Mouse (Mus musculus): ENCODE data around the gene Appbp2. TPM values are rescaled to one million over a fixed set of nuclear protein-coding genes. Genes with fewer than 3 reads are reported as not detected.

The Appbp2 gene
- polyA plus RNA-seq (2017; shearing (Covaris generic)): 10 to 100 TPM; 14.7 to 16.9 (median 16.3) TPM

DNA sequence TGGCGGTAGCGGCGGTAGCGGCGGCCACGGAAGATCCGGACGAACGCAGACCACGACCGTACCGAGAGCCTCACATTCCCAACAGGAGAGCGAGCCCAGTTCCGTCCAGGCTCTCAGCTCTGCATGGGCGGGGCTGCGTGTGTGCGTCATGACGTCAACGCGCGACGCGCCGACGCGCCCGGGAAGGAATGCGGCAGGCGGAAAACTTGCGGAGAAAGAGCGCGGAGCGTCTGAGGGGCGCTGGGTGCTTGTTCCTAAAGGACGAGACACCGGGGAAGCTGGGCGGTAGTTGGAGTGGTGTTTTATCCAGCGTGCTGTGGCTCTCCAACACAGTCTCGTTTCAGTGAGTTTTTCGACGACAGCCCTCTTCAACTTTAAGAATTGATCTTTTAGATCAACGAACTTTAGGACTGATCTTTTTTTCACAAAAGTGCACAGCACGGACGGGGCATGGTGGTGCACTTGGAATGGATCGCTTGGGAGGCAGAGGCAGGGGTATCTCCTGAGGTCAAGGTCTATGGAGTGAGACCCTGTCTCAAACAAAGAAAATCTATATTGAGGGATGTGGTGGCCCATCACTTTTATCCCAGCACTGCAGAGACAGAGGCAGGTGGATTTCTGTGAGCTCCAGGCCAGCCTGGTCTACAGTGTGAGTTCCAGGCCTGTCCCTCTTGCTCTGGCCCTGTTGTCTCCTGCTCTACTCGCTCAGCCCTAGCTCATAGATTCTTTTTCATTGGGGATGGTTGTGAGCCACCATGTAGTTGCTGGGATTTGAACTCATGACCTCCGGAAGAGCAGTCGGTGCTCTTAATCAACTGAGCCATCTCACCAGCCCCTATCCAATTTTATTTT, at the start of gene Appbp2:
TSS of gene Appbp2 (minus strand) at position 141 of the 852 bp plus-strand sequence.
- ATAC-seq: peak; percentile 85

DNA sequence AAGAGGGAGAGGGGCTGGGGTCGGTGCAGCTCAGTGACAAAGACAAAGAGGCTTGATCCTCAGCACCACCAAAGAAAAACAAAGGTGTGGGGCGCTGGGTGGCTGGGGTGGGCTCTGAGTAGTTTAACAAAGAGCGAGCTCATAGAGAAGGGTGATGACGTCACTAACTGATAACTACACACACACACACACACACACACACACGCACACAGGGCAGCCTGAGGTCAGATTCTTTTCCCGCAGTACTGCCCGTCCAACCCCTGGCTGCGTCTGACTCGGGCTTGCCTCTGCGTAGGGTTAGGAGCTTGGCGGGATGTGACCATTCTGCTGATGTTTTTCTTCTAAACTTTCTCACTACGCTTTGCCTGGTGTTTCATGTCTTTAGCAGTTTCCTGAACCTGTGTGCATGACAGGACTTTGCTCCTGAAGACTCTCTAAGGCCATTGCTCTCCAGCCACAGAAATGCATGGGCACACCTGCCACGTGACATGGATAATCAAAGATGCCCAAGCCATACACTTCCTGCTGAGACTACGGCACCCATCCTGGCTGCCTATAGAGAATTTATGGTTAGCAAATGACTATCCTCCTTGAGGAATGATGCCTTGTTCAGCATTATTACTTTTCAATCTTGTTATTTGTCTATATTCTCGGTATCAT, 46.4 kb upstream of the Appbp2 start:
- ATAC-seq: no peak

DNA sequence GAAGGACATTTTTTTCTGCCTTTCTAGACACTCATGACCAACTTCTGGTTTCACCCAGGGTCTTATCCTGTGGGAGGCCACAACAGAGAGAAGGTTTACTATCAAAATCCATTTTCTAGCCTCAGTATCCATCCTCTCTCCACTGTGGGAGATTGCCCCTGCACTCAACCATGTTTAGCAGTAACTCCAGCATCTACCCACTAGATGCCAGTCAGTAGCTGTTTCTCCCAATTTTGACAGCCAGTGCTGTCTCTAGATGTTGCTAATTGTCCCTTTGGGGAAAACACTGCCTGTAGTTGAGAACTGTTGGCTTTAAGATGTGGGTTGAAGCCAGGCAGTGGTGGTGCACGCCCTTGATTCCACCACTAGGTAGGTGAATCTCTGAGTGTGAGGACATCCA, 43.2 kb upstream of the Appbp2 start:
- ATAC-seq: no peak

DNA sequence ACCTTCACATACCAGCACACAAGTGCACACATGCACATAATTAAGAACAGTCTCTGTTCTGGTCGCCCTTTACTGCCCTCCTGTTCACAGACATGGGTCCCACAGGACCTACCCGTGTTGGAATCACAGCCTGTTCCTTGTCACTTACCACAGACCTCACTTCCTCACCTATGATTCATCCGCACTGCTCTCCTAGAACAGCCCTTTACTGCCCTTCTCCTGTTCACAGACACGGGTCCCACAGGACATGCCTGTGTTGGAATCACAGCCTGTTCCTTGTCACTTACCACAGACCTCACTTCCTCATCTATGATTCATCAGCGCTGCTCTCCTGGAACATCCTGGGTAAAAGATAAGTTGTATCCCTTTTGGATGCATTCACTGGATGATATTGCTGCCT, 42.7 kb upstream of the Appbp2 start:
- no peak for ATAC-seq

DNA sequence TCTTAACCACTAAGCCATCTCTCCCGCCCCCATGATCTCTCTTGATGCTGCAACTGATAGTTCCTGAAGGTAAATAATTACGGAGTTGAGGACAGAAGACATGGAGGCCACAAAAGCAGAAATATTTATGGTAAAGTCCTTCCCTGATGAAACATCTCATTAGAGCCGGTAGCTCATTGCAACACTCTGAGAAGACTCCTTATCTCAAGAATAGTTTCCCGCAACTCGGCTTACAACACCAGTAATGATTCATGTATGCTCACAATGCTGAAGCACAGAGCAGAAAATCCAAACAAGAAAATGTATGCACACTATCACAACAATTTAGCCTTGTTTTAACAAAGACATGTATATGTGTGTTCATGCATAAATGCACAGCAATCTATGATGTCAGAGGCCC, 40.2 kb upstream of the Appbp2 start:
- ATAC-seq: no peak

DNA sequence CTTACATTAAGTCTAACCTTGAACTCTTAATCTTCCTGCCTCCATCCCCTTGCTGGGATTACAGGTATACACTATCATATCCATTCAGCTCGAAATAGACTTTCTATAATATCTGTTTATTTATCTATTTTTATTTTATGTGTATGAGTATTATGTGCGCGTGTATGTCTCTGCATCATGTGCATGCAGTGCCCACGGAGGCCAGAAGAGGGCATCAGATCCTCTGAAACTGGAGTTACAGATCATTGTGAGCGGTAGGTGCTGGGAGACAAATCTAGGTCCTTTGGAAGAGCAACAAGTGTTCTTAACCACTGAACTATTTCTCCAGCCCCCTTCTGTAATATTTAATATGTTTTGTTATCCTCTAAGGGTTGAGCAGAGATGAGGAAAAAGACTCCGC, 38.4 kb upstream of the Appbp2 start:
- ATAC-seq: no peak

DNA sequence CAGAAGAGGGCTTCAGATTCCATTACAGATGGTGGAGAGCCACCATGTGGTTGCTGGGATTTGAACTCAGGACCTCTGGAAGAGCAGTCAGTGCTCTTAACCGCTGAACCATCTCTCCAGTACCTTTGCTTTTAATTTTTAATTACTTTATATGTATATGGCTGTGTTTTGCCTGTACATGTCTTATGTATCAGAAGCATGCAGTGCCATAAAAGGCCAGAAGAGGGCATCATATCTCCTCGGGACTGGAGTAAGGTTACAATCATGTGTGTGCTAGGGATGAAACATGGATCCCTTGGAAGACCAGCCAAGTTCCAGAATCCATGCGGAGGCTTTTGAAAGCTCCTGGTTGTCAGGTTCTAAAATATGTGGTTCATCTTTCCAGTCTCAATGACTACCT, 35.7 kb upstream of the Appbp2 start:
- no peak for ATAC-seq

DNA sequence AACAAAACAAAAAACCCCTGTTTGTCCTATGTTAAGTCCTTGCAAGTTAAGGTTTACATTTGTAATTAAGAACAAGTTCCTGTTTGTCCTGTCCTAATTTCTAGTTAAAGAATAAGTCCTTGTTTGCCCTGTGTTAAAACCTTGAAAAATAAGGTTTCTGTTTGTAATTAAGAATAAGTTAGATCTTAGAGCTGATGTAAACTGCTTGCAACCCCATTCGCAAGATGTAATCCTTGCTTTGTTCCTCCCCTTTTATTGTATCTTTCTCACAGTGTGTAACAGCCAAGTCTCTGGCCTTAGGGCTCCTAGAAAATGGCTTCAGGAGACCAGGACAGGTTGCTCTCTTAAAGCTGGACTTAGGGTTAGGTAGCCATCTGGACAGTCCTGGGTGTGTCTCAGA, 32.5 kb upstream of the Appbp2 start:
- ATAC-seq: no peak

DNA sequence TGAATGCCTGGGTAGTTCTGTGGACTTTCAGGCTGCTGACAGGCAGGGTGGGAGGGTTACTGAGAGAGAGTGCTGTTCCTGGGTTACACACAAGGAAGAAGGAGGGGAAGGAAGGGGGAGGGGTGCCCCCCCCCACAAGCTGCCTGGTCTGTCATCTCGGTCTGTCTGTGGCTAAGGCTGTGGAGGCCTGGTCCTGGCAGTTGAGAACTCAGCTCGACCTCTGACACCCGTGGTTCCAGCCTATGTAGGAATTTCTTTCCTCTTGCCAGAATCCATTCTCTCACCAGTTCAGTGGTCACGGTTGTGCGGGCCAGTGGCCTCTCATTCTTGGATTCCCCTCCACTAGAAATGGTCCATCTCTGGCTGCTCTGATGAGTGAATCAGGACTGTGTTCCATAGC, 29.7 kb upstream of the Appbp2 start:
- no peak for ATAC-seq

DNA sequence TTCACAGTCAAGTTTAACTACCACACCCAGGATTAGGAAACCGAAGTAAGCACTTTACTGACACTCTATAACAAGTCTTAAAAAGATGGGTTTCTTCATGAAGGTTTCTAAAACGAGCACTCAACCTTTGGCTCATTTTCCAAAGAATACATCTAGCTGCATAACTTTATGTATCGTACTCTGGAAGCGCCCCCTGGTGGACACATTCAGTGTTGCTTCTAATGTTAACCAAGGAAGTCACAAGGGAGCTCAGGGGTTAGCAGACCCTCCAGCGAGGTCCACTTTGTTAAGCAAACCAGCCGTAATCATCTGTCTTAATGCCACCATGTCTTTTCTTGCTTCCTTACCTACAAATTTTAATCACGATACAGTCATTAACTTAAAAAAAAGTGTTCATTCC, 26.3 kb upstream of the Appbp2 start:
- ATAC-seq: no peak

DNA sequence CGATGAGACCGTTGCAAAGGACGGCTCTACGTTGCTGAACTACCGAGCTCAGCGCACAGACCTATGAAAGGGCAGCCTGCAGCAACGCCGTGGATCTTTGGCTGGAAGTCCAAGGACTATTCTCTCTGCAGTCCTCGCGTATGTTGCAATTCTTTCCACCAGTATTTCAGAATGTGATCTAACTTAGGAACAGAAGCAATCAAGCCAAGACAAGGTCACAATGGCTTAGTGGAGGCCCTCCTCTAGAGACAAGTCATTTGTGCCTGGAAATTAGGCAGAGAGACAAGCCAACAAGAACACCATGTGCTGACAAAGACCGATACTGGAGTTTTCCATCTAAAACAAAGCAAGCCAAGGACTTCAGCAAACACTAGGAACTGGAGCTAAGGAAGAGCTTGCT, 24.0 kb upstream of the Appbp2 start:
- ATAC-seq: no peak

DNA sequence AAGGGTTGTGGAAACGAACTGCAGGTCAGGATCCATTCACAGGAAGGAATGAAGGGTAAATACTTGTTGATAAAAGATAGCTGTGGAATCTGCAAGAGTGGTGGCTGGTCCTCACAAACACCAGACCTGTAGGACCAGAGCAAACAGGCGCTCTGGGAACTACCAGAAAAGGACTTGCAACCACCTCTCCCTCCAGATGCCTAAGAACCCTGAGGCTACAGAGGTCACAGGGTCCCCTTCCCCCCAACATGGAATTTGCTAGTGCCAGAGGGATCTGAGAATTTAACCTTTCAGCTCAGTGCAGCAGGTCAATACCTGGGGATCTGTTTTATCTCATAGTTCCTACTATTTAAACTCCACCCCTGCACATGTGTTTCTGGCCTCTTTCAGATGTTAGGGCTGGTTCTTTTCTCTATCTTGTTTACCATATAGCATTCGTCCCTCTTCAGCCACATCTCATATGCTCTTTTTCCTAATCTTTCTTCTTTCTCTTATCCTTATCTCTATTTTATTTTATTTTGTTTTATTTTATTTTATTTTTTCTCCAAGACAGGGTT, 20.6 kb upstream of the Appbp2 start:
- ATAC-seq: no peak

DNA sequence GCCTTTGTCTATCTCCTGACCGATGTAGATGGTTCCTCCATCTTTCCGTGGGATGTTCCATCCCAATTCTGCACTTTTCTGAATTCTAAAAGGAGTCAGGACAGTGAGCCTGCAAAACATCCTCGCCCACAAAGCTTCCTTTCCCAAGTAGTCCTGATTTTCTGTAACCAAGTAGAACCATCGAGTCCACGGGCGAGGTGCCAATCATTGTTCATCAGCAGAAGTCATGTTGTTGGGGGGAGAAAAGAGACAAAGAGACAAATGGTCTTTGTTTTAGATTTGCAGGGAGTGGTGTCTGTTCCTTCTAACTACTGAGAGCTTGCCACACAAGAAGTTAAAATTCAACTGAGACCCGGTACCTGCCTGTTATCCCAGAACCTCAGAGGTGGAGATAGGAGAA, 18.7 kb upstream of the Appbp2 start:
- ATAC-seq: no peak

DNA sequence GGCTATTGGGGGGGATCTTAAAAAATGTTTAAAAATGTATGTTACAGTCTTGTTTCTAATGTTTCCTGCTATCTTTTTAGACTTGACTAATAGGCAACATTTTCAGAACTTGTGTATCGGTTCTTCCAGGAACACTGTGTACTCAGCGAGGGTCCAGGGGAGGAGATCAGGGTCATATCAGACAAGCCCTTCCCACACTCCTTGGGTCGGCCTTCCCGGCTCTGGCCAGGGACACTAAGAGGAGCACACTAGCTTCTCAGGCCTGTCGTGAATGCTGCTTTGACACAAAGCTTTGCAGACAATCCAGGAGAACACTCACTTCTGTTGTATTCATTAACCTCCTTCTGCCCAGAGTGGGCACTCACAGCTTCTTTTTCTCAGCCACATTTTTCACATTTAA, 18.1 kb upstream of the Appbp2 start:
- ATAC-seq: no peak

DNA sequence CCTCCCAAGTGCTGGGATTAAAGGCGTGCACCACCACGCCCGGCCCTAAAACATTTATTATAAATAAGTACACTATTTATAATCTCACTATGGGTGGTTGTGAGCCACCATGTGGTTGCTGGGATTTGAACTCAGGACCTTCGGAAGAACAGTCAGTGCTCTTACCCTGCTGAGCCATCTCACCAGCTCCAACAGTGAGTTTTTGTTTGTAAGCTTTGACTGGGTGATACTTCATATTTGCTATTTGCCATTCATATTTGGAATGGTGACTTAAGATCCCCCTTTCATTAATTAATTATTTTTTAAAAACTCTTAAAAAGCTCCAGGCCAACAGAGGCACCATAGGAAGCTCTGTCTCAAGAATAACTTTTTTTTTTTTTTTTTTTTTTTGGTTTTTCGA, 17.0 kb upstream of the Appbp2 start:
- ATAC-seq: no peak

DNA sequence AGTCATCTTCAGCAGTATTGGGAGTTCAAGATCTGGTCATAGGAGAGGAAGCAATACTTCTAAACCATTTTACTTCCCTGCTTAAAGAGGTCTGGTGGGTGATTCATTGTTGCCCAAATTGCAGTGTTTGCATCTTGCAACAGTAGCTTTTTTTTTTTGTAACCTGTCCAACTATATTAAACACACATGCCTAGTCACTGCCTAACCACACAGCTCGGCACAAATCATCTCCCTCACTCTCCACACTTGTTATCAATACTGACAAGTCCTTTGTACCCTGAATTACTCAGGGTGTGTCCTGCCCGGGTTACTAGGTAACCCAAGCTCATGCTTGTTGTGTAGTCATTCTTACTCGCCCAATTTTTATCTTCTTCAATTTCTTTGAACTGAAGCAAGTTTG, 15.5 kb upstream of the Appbp2 start:
- ATAC-seq: no peak

DNA sequence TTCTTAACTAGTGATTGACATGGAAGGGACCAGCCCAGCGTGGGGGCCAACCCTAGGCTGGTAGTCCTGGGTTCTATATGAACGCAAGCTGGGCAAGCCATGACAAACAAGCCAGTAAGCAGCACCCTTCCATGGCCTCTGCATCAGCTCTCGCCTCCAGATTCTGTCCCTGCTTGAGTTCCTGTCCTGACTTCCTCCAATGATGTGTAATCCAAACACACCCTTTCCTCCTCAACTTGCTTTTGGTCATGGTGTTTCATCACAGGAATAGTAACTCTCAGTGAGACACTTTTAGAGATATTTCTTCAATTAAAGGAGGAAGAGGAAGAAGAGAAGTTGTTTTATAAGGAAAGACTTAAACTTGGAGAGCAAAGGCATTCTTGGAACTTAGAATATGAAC, 14.4 kb upstream of the Appbp2 start:
- no peak for ATAC-seq

DNA sequence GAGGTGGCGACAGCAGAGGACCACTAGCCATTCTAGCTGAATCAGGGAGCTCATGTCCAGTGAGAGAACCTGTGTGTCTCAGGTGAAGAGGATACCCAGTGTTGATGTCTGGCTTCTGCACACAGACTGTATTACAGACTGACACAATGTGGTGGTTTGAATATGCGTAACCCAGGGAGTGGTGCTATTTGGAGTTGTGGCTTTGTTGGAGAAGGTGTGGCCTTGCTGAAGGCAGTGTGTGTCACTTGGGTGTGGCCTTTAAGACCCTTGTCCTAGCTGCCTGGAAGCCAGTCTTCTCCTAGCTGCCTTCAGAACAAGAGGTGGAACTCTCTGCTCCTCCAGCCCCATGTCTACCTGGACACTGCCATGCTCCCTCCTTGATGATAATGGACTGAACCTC, 13.2 kb upstream of the Appbp2 start:
- no peak for ATAC-seq

DNA sequence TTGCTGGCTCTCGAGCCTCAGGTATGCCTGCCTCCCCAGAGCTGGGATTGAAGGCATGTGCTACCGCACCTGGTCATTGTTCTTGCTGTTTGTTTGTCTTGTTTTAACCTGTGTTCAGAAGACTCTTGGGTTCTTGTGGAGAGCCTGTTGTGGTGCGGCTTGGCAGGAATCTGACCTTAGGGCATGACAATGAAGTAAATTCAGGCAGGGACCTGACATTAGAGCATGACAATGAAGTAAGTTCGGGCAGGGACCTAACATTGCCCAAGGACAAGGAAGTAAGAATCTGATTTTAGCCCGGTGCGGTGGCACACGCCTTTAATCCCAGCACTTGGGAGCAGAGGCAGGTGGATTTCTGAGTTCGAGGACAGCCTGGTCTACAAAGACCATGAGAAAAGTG, 6.3 kb upstream of the Appbp2 start:
- ATAC-seq: no peak

DNA sequence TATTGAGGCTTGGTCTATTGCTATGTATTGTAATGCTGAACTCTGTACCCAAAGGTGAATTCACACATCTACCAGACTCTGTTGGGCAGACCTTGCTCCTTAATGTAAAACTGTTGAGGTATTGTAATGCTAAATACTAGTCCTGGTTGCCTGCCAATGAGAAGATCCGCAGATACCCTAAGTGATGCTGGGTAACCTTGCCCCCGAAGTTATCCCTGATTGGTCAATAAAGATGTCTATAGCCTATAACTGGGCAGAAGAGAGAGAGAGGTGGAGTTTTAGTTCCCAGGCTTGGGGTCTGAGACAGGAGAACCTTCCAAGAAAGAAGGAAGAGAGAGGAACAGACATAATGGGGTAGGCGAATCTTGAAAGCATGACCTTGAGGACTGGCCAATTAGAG, 5.3 kb upstream of the Appbp2 start:
- no peak for ATAC-seq

DNA sequence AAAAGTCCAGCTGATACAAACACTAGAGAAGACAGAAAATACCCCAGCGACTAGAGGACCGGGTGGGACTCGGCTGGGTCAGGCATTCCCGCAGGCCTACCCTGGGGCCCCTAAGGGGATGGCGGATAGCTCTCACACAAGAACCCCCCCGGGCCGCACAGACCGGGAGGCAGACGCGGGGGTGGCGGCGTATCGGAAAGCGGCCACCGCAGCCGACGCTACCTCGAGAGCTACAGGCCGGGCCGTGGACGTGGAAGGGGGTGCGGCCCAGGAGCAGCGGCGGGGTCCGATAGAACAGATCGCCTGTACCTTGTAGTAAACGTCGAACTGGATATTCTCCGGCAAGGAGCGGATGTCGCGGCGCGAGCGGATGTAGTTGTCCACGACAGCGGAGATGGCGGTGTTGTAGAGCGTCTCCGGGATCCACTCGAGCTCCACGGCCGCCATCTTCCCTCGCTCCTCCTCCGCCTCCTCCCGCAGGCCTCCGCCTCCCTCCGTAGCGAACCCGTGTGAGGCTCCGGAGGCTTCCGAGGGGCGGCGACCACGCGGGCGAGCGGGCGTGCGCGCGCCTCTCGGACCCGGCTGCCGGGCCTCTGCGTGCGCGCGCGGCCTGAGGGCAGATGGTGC, 454 bp downstream of the Appbp2 start:
- peak; percentile 85 for ATAC-seq

DNA sequence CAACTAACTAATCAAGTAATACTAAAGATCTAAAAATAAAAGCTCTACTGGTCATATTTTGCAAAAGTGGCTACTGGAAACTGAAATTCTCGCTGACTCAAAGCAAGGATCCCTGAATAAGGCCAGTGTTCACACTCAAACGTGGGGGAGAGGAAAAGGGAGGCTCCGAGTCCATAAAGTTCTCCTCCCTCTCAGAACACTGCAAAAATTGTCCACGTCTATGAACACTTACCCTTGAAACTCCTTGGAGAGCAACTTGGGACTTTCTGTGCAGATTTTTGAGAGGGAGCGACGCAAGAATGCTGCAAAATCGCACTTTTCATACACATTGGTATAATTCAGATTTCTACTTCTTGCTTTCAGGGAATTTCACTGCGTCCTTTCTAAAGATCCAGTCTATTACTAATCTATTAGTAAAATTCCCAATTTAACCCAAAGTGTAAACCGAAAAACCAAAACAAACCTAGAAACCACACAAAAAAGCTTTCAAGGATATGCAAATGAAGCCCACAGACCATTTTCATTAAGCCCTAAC, 1.2 kb downstream of the Appbp2 start:
- ATAC-seq: no peak

DNA sequence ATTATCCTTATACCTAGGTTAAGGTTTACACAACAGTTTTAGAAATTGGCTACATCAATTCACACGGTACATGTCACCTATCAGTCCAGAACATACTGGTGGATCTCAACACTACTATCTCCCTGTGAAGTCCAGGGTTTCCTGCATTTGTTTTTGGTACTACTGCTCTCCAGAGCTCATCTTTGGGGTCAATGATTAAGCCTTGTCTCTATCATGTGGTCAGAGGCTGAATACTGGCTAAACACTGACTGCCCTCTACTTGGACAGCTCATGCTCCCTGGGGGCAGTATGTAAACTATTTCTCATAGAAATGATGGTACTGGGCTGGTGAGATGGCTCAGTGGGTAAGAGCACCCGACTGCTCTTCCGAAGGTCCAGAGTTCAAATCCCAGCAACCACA, 11.7 kb downstream of the Appbp2 start:
- no peak for ATAC-seq
